In genomic region chr4:125921550-125922316, GRCm38 (mm10) we compare ENCODE assay signal across 8 mouse cellular contexts.
DNase-seq lines count a peak whose midpoint lies in the region; ATAC-seq and TF ChIP-seq lines count a peak whose summit lies in the region.
"Had no signal": no experiment of that assay in that cellular context is flagged by ENCODE, and none has a peak within 500 bp of the region (broad histone marks: within the 10 kb centered on the region; RNA-seq: fewer than 3 reads in every experiment).

No protein-coding gene starts in this region.

- no peaks in the 10 kb centered on the region for H3K9me3 ChIP-seq in forebrain, embryonic 13.5 days (replicated peaks)
- no peaks in the 10 kb centered on the region for H3K9me3 ChIP-seq in kidney, embryonic 14.5 days (ENCODE audit: control insufficient read depth, low read length)
- no peaks in the 10 kb centered on the region for H3K9me3 ChIP-seq in liver, embryonic 14.5 days (ENCODE audit: control insufficient read depth, low read length)

- H3K36me3 ChIP-seq in forebrain, embryonic 13.5 days (ENCODE audit: poor library complexity, severe bottlenecking), result no peaks in the 10 kb centered on the region
- H3K36me3 ChIP-seq in kidney, embryonic 14.5 days (ENCODE audit: control insufficient read depth, insufficient read depth, low read length), result no peaks in the 10 kb centered on the region
- H3K36me3 ChIP-seq in liver, embryonic 14.5 days (replicated peaks; ENCODE audit: control insufficient read depth, insufficient read depth, low read depth), result no peaks in the 10 kb centered on the region

- peak overlapping the region; percentile 43 for H3K9ac ChIP-seq in forebrain, embryonic 13.5 days
- peak overlapping the region; percentile 31; the same call in 1 of the 2 replicates for H3K9ac ChIP-seq in kidney, embryonic 14.5 days (ENCODE audit: low read depth, low read length)
- no peak overlapping the region for H3K9ac ChIP-seq in liver, embryonic 14.5 days (replicated peaks)

- H3K4me3 ChIP-seq in forebrain, embryonic 13.5 days, result no peak overlapping the region
- peak overlapping the region; percentile 13; the same call in 1 of the 2 replicates for H3K4me3 ChIP-seq in kidney, embryonic 14.5 days (ENCODE audit: low read length)
- H3K4me3 ChIP-seq in liver, embryonic 14.5 days (ENCODE audit: insufficient read depth in 1 of 2, low read depth in 2 of 2, low read length in 2 of 2), result no peak overlapping the region
- H3K4me3 ChIP-seq: erythroblast, embryonic 14.5 days had no signal

- H3K27ac ChIP-seq in forebrain, embryonic 13.5 days, result peak overlapping the region; percentile 57
- peak overlapping the region; percentile 84 for H3K27ac ChIP-seq in kidney, embryonic 14.5 days (ENCODE audit: low read depth, low read length)
- no peak overlapping the region for H3K27ac ChIP-seq in liver, embryonic 14.5 days

- TF ChIP-seq CTCF in liver, embryonic 14.5 days (IDR thresholded peaks at IDR 0.05; ENCODE audit: low read depth), result 0 out of 2 replicates have a peak, but pooled peaks have one; percentile 10

- no peak for TF ChIP-seq EP300 in liver, embryonic 14.5 days (IDR thresholded peaks at IDR 0.05; ENCODE audit: low read depth)

- WGBS in forebrain, embryonic 13.5 days, result 4% methylated on average over 19 of the region's 19 CpGs
- WGBS in kidney, embryonic 14.5 days, result 10% methylated on average over 19 of the region's 19 CpGs
- 11% methylated on average over 19 of the region's 19 CpGs for WGBS in liver, embryonic 14.5 days (ENCODE audit: insufficient replicate concordance)

- DNase-seq in ovary, postnatal 36 days (ENCODE audit: low spot score), result peak; percentile 58
- DNase-seq in ovary, adult 18-20 months (ENCODE audit: low spot score), result no peak
- DNase-seq in brain, adult 2 months (ENCODE audit: low read depth, low spot score), result peak; percentile 53
- no peak for DNase-seq in liver, embryonic 14.5 days (ENCODE audit: low read depth in 3 of 3, low spot score in 3 of 3)
- peak; percentile 69 for DNase-seq in testis, postnatal 14 days (ENCODE audit: low spot score)

- peaks cover 18% of the 10 kb centered on the region for H3K27me3 ChIP-seq in forebrain, embryonic 13.5 days
- H3K27me3 ChIP-seq in kidney, embryonic 14.5 days (ENCODE audit: control insufficient read depth, insufficient read depth, low read length), result no peaks in the 10 kb centered on the region; the same call in 1 of the 2 replicates
- H3K27me3 ChIP-seq in liver, embryonic 14.5 days (ENCODE audit: control insufficient read depth, insufficient read depth, low read length), result no peaks in the 10 kb centered on the region; the same call in 1 of the 2 replicates

- peaks cover 42% of the 10 kb centered on the region for H3K4me1 ChIP-seq in forebrain, embryonic 13.5 days
- no peaks in the 10 kb centered on the region for H3K4me1 ChIP-seq in kidney, embryonic 14.5 days (ENCODE audit: control insufficient read depth, insufficient read depth, low read length)
- H3K4me1 ChIP-seq in liver, embryonic 14.5 days (replicated peaks; ENCODE audit: control insufficient read depth in 2 of 2, insufficient read depth in 2 of 2, low read length in 1 of 2), result no peaks in the 10 kb centered on the region

- ATAC-seq in forebrain, embryonic 13.5 days, result peak; percentile 58
- peak; percentile 53; the same call in 1 of the 2 replicates for ATAC-seq in kidney, embryonic 14.5 days (ENCODE audit: low FRiP score, low TSS enrichment)
- ATAC-seq in liver, embryonic 14.5 days (ENCODE audit: insufficient read depth), result no peak

- peak overlapping the region; percentile 43 for H3K4me2 ChIP-seq in forebrain, embryonic 13.5 days
- peak overlapping the region; percentile 26 for H3K4me2 ChIP-seq in kidney, embryonic 14.5 days (replicated peaks; ENCODE audit: low read depth, low read length)
- H3K4me2 ChIP-seq in liver, embryonic 14.5 days (ENCODE audit: low read depth), result no peak overlapping the region

Comparison
In these comparisons a context has a peak if more than half of its experiments do, and no peak if none do; other contexts are left out.
1. DNase-seq: peak in ovary, postnatal 36 days (single experiment), brain, adult 2 months (single experiment) and testis, postnatal 14 days (single experiment); none in ovary, adult 18-20 months (single experiment) and liver, embryonic 14.5 days (0 of 3).